Mouse (Mus musculus): Measurements from ENCODE around the gene Ankrd44.

DNA sequence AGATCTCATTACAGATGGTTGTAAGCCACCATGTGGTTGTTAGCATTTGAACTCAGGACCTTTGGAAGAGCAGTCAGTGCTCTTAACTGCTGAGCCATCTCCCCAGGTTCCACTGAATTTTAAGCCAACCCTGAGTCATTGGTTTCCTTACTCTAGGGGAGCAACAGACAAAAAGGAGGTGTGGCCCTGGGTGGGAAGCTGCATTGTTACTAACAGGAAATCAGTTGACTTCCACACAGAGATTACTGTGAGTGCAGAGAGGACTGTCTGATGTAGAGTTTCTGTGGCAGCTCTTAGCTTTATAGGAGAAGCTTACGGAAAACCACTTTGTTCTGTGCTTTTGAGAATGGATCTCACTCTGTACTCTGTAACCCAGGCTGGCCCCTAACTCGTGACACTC is 8.7 kb upstream of the Ankrd44 start:
- TF ChIP-seq CTCF (IDR thresholded peaks at IDR 0.05; ENCODE audit: low read depth, low read length) (no peak), POLR2A (IDR thresholded peaks at IDR 0.05; ENCODE audit: borderline replicate concordance, low read depth, low read length) (no peak)

Data from bone marrow macrophage, adult 2 months (primary cell).